Mouse (Mus musculus) heart, embryonic 14.5 days (tissue): ENCODE results near the gene Tapbpl. TPM values are rescaled to one million over a fixed set of nuclear protein-coding genes. Genes with fewer than 3 reads are reported as not detected.

Source experiments
- ATAC-seq: fragments of 200-750 bp; cut with Nextera tagmentation; 2 replicates; pipeline ENCODE4 v1.8.0; 2017; ENCODE audit warnings: low read depth, moderate TSS enrichment; ENCODE audit not compliant: insufficient number of reproducible peaks, insufficient read depth, low FRiP score
- H3K27ac ChIP-seq, 2 experiments: fragments of 200-500 bp in 1 of 2; fragments of 300-500 bp in 1 of 2; sonication (generic) in 1 of 2; replicated peaks in 1 of 2; 2 replicates each; pipeline ENCODE4 v1.5.1; 2012 to 2014; ENCODE audit warnings: low read depth in 2 of 2, low read length in 2 of 2, control low read depth in 1 of 2, mild to moderate bottlenecking in 1 of 2, mixed read lengths in 1 of 2; ENCODE audit not compliant: control insufficient read depth in 1 of 2, insufficient read depth in 1 of 2
- H3K27me3 ChIP-seq: fragments of 300-500 bp; sonication (generic); 2 replicates; pipeline ENCODE4 v1.6.1; 2014; ENCODE audit warnings: mild to moderate bottlenecking, low read length, control low read depth; ENCODE audit not compliant: control insufficient read depth, insufficient read depth
- H3K36me3 ChIP-seq: fragments of 300-500 bp; sonication (generic); 2 replicates; pipeline ENCODE4 v1.6.1; 2014; ENCODE audit warnings: mild to moderate bottlenecking, control low read depth, low read length, mixed read lengths; ENCODE audit not compliant: control insufficient read depth, insufficient read depth
- H3K4me1 ChIP-seq, 2 experiments: fragments of 200-500 bp in 1 of 2; fragments of 300-500 bp in 1 of 2; sonication (generic) in 1 of 2; 2 replicates each; pipeline ENCODE4 v1.6.1; 2012 to 2014; ENCODE audit warnings: low read length in 2 of 2, control low read depth in 1 of 2, mixed read lengths in 1 of 2; ENCODE audit not compliant: control insufficient read depth in 2 of 2, insufficient read depth in 2 of 2
- H3K4me2 ChIP-seq: fragments of 300-500 bp; sonication (generic); 2 replicates; pipeline ENCODE4 v1.6.1; 2014; ENCODE audit warnings: mild to moderate bottlenecking, low read length
- H3K4me3 ChIP-seq, 2 experiments: fragments of 200-500 bp in 1 of 2; fragments of 300-500 bp in 1 of 2; sonication (generic) in 1 of 2; 2 replicates each; pipeline ENCODE4 v1.5.1; 2012 to 2014; ENCODE audit warnings: low read length in 2 of 2, mild to moderate bottlenecking in 2 of 2, control low read depth in 1 of 2, low read depth in 1 of 2, moderate library complexity in 1 of 2; ENCODE audit not compliant: control insufficient read depth in 1 of 2, insufficient read depth in 1 of 2
- H3K9ac ChIP-seq: fragments of 300-500 bp; sonication (generic); 2 replicates; pipeline ENCODE4 v1.6.1; 2014; ENCODE audit warnings: mild to moderate bottlenecking, low read length
- H3K9me3 ChIP-seq: fragments of 300-500 bp; sonication (generic); 2 replicates; pipeline ENCODE4 v1.6.1; 2016; ENCODE audit warnings: low read length, control low read depth; ENCODE audit not compliant: control insufficient read depth
- WGBS: fragments of 180-500 bp; shearing (Covaris S2); extraction: QIAGEN DNeasy Blood & Tissue Kit; methylation state at CpG from one replicate; pipeline ENCODE4 v1.1.7; 2014; 5-methylcytosine and 5-hydroxymethylcytosine counted together
- polyA plus RNA-seq: library from polyadenylated mRNA; unstranded; fragments of >200 nt; fragmentation: Nextera tagmentation; extraction: Ambion mirVana; gene quantifications from 2 replicates; pipeline ENCODE4 v1.2.1, GENCODE M21; 2014

The Tapbpl gene
- 4.0 and 4.4 TPM in 2 replicates for polyA plus RNA-seq

DNA sequence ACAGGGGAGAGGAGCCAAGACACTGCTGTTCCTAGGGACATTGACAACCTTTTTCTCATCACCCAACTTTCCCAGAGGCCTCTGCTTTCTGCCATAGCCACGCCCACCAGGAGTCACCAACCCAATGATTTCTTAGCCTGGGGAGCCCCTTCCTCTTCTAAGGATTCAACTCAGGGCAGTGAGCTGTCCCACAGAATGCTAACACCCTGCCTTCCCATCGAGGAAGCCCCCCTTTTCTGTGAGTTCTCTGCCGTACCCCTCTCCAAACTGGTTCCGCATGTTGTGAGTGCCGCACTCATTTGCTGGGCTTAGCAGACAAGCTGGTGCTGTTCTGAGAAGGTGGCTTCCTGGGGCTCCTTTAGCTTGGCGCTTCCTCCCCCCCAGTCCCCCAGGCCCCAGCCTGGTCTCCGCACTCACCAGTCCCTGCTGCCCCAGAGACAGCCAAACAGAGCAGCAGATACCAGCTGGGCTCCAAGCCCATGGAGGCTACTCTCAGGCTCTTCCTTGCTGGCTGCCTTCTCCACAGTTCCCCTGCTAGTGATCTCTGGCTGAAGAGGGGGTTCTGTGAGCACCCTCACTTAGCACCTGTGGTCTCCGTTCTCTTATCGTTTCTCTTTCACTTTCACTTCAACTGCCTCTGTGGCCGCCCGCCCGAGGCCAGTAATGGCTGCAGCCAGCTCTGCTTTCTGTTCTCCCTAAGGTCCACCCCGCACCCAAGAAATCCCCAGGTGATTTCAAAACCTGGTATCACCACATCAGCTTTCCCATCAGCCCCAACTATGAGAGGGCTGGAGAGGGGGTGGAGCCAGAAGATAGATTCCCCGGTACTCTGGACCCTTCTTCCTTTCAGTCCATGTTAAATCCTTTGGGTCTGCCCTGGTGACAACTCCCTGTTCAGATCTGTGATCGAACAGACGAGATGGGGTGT is at the start of gene Tapbpl:
TSS of gene Tapbpl (minus strand) at position 744 of the 928 bp plus-strand sequence.
- H3K4me3 ChIP-seq: peak within 1 kb of the TSS; percentile 59 to 82
- peak within 1 kb of the TSS; percentile 80 to 85 for H3K27ac ChIP-seq
- H3K27me3 ChIP-seq: no peaks in the 10 kb centered on the region
- peak; percentile 44; the same call in 1 of the 2 replicates for ATAC-seq
- no peaks in the 10 kb centered on the region for H3K9me3 ChIP-seq
- peaks cover 16 to 21% of the 10 kb centered on the region in 2 experiments for H3K4me1 ChIP-seq
- 1% methylated on average over 16 of the region's 16 CpGs for WGBS
- H3K9ac ChIP-seq: peak within 1 kb of the TSS; percentile 86
- no peaks in the 10 kb centered on the region for H3K36me3 ChIP-seq
- peak within 1 kb of the TSS; percentile 96 for H3K4me2 ChIP-seq

GRCm38 (mm10) chr6:125279729-125280128 is 48.1 kb upstream of the Tapbpl start:
- Histone ChIP-seq H3K4me2 (no peak overlapping the region), H3K36me3 (no peaks in the 10 kb centered on the region), H3K9ac (no peak overlapping the region), H3K4me1 (no peaks in the 10 kb centered on the region), H3K4me3 (no peak overlapping the region), H3K27ac (no peak overlapping the region), H3K9me3 (no peaks in the 10 kb centered on the region), H3K27me3 (peaks cover 9% of the 10 kb centered on the region; the same call in 1 of the 2 replicates)
- no peak for ATAC-seq
- WGBS: 59% methylated on average over 8 of the region's 8 CpGs

DNA sequence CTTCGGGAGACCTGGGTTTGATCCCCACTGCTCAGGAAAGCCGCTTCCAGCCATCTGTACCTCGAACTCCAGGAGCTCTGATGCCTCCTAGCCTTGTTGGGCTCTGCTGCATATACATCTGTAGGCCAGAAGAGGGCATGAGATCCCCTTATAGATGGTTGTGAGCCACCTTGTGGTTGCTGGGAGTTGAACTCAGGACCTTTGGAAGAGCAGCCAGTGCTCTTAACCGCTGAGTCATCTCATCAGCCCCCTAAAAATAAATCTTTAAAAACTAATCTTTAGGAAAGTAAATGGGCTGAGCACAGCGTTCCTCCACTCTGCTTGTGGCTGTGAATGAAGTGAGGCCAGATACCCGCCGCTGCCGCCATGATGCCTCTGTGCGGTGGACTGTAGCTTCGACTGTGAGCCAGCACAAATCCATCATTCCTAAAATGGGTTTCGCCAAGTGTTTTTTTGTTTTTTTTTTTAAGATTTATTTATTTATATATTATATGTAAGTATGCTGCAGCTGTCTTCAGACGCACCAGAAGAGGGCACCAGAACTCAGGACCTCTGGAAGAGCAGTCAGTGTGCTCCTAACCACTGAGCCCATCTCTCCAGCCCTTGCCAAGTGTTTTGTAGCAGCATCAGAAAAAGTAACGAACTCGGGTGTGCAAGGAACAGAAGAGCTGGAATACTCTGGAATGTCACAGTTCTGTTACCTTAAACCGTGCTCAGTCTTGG is 43.3 kb upstream of the Tapbpl start:
- ATAC-seq: no peak
- H3K36me3 ChIP-seq: no peaks in the 10 kb centered on the region
- H3K27me3 ChIP-seq: peaks cover 9% of the 10 kb centered on the region; the same call in 1 of the 2 replicates
- WGBS: 57% methylated on average over 15 of the region's 15 CpGs
- H3K9ac ChIP-seq: no peak overlapping the region
- H3K4me2 ChIP-seq: no peak overlapping the region
- no peak overlapping the region for H3K4me3 ChIP-seq
- H3K27ac ChIP-seq: no peak overlapping the region
- H3K9me3 ChIP-seq: no peaks in the 10 kb centered on the region
- peaks cover 6 to 9% of the 10 kb centered on the region in 2 experiments for H3K4me1 ChIP-seq

DNA sequence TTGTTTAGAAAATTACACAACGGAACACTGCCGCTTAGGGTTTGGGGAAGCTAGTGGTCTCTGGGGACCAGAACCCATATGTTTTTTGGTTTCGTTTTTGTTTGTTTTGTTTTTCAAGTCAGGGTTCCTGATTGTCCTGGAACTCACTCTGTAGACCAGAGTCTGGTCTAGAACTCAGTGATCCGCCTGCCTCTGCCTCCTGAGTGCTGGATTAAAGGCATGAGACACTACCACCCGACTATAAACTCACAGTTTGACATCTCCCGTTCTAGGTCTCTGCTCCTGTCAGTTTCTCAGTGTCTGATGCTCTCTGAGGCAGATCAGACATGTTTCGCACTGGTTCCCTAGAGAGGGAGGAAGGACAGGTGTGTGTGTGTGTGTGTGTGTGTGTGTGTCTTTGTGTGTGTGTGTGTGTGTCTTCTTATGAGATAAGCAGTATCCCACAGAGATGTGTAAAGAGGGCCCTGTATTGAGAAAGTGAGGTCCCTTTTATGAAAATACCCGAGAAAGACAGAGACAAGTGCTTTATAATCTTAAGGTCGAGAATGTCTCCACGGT is 40.6 kb upstream of the Tapbpl start:
- Histone ChIP-seq H3K4me3 (no peak overlapping the region), H3K27me3 (peaks cover 9% of the 10 kb centered on the region; the same call in 1 of the 2 replicates), H3K36me3 (no peaks in the 10 kb centered on the region), H3K4me2 (no peak overlapping the region), H3K4me1 (peaks cover 6 to 9% of the 10 kb centered on the region in 2 experiments), H3K9me3 (no peaks in the 10 kb centered on the region), H3K27ac (peak overlapping the region in 1 of 2 experiments; percentile 42; a peak in 1 of 4 replicates), H3K9ac (no peak overlapping the region)
- WGBS: 78% methylated on average over 10 of the region's 10 CpGs
- ATAC-seq: no peak

DNA sequence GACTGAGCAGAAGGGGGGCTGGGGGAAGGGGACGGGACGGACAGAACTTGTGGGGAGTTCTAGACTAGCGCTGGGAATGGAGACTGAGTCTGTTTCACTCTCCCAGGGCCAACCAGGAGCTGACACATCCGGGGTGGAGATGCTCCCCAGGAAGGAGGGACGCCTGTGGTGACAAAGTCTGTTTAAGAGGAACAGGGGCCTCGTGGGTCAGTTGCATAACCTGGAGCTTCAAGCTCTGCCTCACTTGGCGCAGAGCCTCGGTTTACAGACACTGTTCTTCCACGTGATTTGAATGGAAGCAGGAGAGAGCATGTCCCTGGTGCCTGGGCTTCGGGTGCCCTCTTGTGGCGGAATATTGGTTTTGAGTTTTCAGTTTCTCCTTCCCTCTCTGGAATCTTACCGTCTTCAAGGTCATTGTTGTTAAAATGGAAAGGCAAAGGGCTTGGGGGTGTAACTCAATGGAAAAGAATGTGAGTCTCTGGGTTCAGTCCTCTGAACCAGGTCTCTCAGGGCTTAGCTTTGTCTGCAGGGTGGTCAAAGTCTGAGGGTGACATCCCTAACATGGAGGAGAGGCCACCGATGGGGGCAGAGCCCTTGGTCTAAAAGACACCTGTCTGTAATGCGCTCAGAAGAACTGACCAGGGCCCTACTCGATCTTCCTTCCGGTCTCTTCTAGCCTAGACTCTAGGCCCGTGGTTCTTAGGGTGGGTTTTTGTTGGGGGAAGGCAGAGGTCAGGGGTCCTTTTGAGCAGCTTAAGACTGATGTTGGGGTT is 40.0 kb upstream of the Tapbpl start:
- WGBS: 18% methylated on average over 17 of the region's 17 CpGs
- peak overlapping the region; percentile 60 for H3K9ac ChIP-seq
- H3K27ac ChIP-seq: peak overlapping the region in 1 of 2 experiments; percentile 42; a peak in 2 of 4 replicates

DNA sequence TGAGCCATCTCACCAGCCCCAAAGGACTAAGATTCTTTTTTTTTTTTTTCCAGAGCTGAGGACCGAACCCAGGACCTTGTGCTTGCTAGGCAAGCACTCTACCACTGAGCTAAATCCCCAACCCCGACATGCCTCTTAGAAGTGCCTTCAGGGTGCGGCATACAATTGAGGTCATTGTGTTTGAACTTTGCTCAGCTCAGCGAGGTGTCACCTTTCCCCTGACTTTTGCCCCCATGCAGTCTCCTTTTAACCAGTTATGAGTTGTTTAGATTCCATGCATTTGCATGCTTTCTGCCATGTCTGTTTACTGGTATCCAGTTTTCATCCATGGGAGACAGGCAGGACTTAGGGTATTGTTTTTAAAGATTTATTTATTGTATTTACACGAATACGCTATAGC is 37.1 kb upstream of the Tapbpl start:
- H3K27me3 ChIP-seq: no peaks in the 10 kb centered on the region
- WGBS: 56% methylated on average over 6 of the region's 6 CpGs
- H3K4me2 ChIP-seq: no peak overlapping the region
- H3K4me1 ChIP-seq: peaks cover 6 to 9% of the 10 kb centered on the region in 2 experiments
- no peak for ATAC-seq
- no peaks in the 10 kb centered on the region for H3K36me3 ChIP-seq
- no peaks in the 10 kb centered on the region for H3K9me3 ChIP-seq
- no peak overlapping the region for H3K4me3 ChIP-seq
- no peak overlapping the region for H3K9ac ChIP-seq
- no peak overlapping the region for H3K27ac ChIP-seq

More for the DNA sequence above, 40.0 kb upstream of the Tapbpl start:
- Histone ChIP-seq H3K4me1 (peaks cover 6 to 9% of the 10 kb centered on the region in 2 experiments), H3K4me2 (peak overlapping the region; percentile 58), H3K36me3 (no peaks in the 10 kb centered on the region), H3K9me3 (no peaks in the 10 kb centered on the region), H3K27me3 (peaks cover 9% of the 10 kb centered on the region; the same call in 1 of the 2 replicates), H3K4me3 (peak overlapping the region; percentile 12; a peak in 3 of 4 replicates)
- ATAC-seq: peak; percentile 83
